Mouse (Mus musculus) hindbrain, embryonic 15.5 days (tissue): Measurements from ENCODE around the gene Cfap69. TPM values are rescaled to one million over a fixed set of nuclear protein-coding genes. Genes with fewer than 3 reads are reported as not detected.

Experiments used
- ATAC-seq: fragments of 200-750 bp; cut with Nextera tagmentation; 2 replicates; pipeline ENCODE4 v1.8.0; 2017; ENCODE audit warnings: low read depth, moderate number of reproducible peaks, moderate TSS enrichment; ENCODE audit not compliant: low FRiP score
- H3K27ac ChIP-seq: fragments of 300-500 bp; sonication (generic); replicated peaks from 2 replicates; pipeline ENCODE4 v1.5.1; 2015; ENCODE audit warnings: mild to moderate bottlenecking, inconsistent platforms
- H3K27me3 ChIP-seq: fragments of 300-500 bp; sonication (generic); 2 replicates; pipeline ENCODE4 v1.6.1; 2015; ENCODE audit warnings: control low read depth, inconsistent platforms
- H3K36me3 ChIP-seq: fragments of 300-500 bp; sonication (generic); 2 replicates; pipeline ENCODE4 v1.6.1; 2015; ENCODE audit warnings: control low read depth, inconsistent platforms
- H3K4me1 ChIP-seq: fragments of 300-500 bp; sonication (generic); replicated peaks from 2 replicates; pipeline ENCODE4 v1.6.1; 2015; ENCODE audit warnings: control low read depth, inconsistent platforms
- H3K4me2 ChIP-seq: fragments of 300-500 bp; sonication (generic); 2 replicates; pipeline ENCODE4 v1.6.1; 2015; ENCODE audit warnings: moderate library complexity, mild to moderate bottlenecking, inconsistent platforms
- H3K4me3 ChIP-seq: fragments of 300-500 bp; sonication (generic); 2 replicates; pipeline ENCODE4 v1.5.1; 2015; ENCODE audit warnings: mild to moderate bottlenecking, inconsistent platforms
- H3K9ac ChIP-seq: fragments of 300-500 bp; sonication (generic); 2 replicates; pipeline ENCODE4 v1.6.1; 2015; ENCODE audit warnings: inconsistent platforms
- H3K9me3 ChIP-seq: fragments of 300-500 bp; sonication (generic); 2 replicates; pipeline ENCODE4 v1.6.1; 2016; ENCODE audit warnings: control low read depth, inconsistent platforms
- WGBS: fragments of 180-500 bp; shearing (Covaris S2); methylation state at CpG from one replicate; pipeline ENCODE4 v1.1.7; 2015; 5-methylcytosine and 5-hydroxymethylcytosine counted together
- polyA plus RNA-seq: library from polyadenylated mRNA; unstranded; fragments of >200 nt; fragmentation: Nextera tagmentation; extraction: Ambion mirVana; gene quantifications from 2 replicates; pipeline ENCODE4 v1.2.1, GENCODE M21; 2015

Cfap69 gene
- polyA plus RNA-seq, 1 experiment from 2014 or later = 12.2 TPM

GRCm38 (mm10) chr5:5646173-5646572 lies 17.9 kb downstream of the Cfap69 start:
- Histone ChIP-seq H3K4me2 (no peak overlapping the region), H3K4me1 (no peaks in the 10 kb centered on the region), H3K9me3 (no peaks in the 10 kb centered on the region), H3K27ac (no peak overlapping the region), H3K36me3 (no peaks in the 10 kb centered on the region), H3K9ac (no peak overlapping the region), H3K4me3 (no peak overlapping the region), H3K27me3 (no peaks in the 10 kb centered on the region)
- 14% methylated on average over 1 of the region's 1 CpGs for WGBS
- ATAC-seq = peak; percentile 63; the same call in 1 of the 2 replicates

GRCm38 (mm10) chr5:5638496-5638895 lies 25.5 kb downstream of the Cfap69 start:
- Histone ChIP-seq H3K27me3 (no peaks in the 10 kb centered on the region), H3K36me3 (no peaks in the 10 kb centered on the region), H3K4me1 (no peaks in the 10 kb centered on the region), H3K9ac (no peak overlapping the region), H3K4me3 (no peak overlapping the region), H3K4me2 (no peak overlapping the region), H3K9me3 (no peaks in the 10 kb centered on the region), H3K27ac (no peak overlapping the region)
- ATAC-seq = no peak
- 47% methylated on average over 2 of the region's 2 CpGs for WGBS

- no peaks in the 10 kb centered on the region for H3K9me3 ChIP-seq
- H3K4me1 ChIP-seq = no peaks in the 10 kb centered on the region
- no peak for ATAC-seq
- no peak overlapping the region for H3K27ac ChIP-seq
- no peaks in the 10 kb centered on the region for H3K27me3 ChIP-seq
- no peak overlapping the region for H3K4me2 ChIP-seq
- 78% methylated on average over 3 of the region's 3 CpGs for WGBS
- H3K4me3 ChIP-seq = no peak overlapping the region
- H3K36me3 ChIP-seq = no peaks in the 10 kb centered on the region
- H3K9ac ChIP-seq = no peak overlapping the region
Measured at GRCm38 (mm10) chr5:5625491-5625890, 38.5 kb downstream of the Cfap69 start.

DNA sequence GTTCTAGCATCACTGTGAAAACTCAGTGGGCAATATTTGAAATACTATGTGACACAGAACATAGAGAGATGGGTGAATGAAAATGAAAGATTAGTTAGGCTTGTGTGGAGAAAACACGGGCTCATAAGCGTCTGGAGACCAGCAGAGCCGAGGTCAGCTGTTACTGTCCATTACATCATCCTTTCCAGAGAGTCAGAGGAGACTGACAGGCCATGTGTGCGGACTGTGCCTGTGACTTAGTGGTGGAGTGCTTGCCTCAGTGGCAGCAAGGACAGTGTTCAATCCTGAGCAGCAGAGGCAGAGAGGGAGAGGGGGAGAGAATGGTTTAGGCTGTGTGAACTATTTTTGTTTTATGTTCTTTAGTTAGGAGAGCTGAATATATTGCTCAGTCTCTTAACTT lies 45.7 kb downstream of the Cfap69 start:
- Histone ChIP-seq H3K4me1 (no peaks in the 10 kb centered on the region), H3K9me3 (no peaks in the 10 kb centered on the region), H3K27ac (no peak overlapping the region), H3K4me2 (no peak overlapping the region), H3K9ac (no peak overlapping the region), H3K36me3 (no peaks in the 10 kb centered on the region), H3K27me3 (no peaks in the 10 kb centered on the region), H3K4me3 (no peak overlapping the region)
- ATAC-seq = no peak
- 76% methylated on average over 4 of the region's 4 CpGs for WGBS

- Histone ChIP-seq H3K9me3 (no peaks in the 10 kb centered on the region), H3K4me3 (no peak overlapping the region), H3K9ac (no peak overlapping the region), H3K36me3 (no peaks in the 10 kb centered on the region), H3K4me2 (no peak overlapping the region), H3K4me1 (no peaks in the 10 kb centered on the region), H3K27me3 (no peaks in the 10 kb centered on the region), H3K27ac (no peak overlapping the region)
- 52% methylated on average over 3 of the region's 3 CpGs for WGBS
- ATAC-seq = no peak
Measured at GRCm38 (mm10) chr5:5610540-5610939, 53.5 kb downstream of the Cfap69 start.

DNA sequence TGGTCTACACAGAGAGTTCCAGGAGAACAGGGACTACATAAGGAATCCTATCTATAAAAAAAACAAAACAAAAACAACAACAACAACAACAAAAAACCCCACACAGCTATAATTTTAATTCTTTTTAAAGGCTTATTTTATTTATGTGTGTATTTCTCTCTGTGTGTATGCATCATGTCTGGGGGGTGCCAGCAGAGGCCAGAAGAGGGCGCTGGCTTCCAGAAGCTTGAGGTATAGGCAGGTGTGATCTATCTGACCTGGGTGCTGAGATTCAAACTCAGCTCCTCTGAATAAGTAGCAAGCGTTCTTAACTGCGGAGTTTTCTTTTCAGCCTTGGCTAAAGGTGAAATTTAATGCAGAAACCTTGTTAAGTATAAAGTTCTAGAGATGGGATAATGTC lies 76.4 kb downstream of the Cfap69 start:
- no peak overlapping the region for H3K4me2 ChIP-seq
- H3K9me3 ChIP-seq = no peaks in the 10 kb centered on the region
- H3K27me3 ChIP-seq = no peaks in the 10 kb centered on the region
- no peaks in the 10 kb centered on the region for H3K36me3 ChIP-seq
- no peak for ATAC-seq
- 93% methylated on average over 3 of the region's 3 CpGs for WGBS
- no peak overlapping the region for H3K27ac ChIP-seq
- H3K4me1 ChIP-seq = no peaks in the 10 kb centered on the region
- no peak overlapping the region for H3K9ac ChIP-seq
- no peak overlapping the region for H3K4me3 ChIP-seq

DNA sequence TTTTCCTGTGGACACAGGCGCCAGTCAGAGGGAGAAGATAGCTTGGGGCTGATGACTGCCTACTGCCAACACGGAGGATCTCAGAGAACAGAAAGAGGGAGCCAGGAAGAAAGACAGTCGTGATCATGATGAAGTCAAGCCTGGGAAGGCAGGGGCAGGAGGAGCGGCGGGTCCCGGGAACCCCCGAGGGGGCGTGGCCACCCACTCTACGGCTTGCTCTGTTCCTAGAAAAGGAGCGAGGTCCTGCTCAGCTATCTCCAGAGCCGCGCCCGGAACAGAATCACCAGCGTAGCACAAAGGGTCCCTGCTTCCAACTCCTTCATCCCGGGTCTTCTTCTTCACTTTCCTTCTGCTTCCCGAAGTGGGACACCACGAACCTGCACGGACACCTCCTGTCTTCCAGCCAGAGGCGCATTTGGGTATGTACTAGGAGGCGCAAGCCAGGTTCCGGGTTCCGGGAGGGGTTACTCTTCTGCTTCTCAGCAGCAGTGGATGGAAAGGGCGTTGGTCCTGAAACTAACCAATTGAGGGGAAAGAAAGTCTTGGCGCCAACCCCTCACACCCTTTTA lies 90.2 kb downstream of the Cfap69 start, which contains the start of gene Gm8773:
Gm8773 (plus strand) TSS at position 51 of the 569 bp plus-strand sequence.
- Histone ChIP-seq H3K27ac (peak within 1 kb of the TSS; percentile 2; the same call in 1 of the 2 replicates), H3K4me3 (peak within 1 kb of the TSS; percentile 47), H3K27me3 (0 out of 2 replicates have a peak, but pooled peaks cover 2% of the 10 kb centered on the region), H3K36me3 (no peaks in the 10 kb centered on the region), H3K4me2 (peak within 1 kb of the TSS; percentile 66), H3K9me3 (no peaks in the 10 kb centered on the region), H3K4me1 (peaks cover 9% of the 10 kb centered on the region), H3K9ac (peak within 1 kb of the TSS; percentile 44)
- under 1% methylated on average over 24 of the region's 24 CpGs for WGBS
- ATAC-seq = peak; percentile 90

- no peak overlapping the region for H3K4me2 ChIP-seq
- no peaks in the 10 kb centered on the region for H3K9me3 ChIP-seq
Measured at GRCm38 (mm10) chr5:5562435-5562834, 101.6 kb downstream of the Cfap69 start.

GRCm38 (mm10) chr5:5561041-5561706 lies 102.9 kb downstream of the Cfap69 start:
- no peak overlapping the region for H3K4me3 ChIP-seq
- H3K36me3 ChIP-seq = no peaks in the 10 kb centered on the region
- no peak overlapping the region for H3K4me2 ChIP-seq
- no peak overlapping the region for H3K9ac ChIP-seq
- 78% methylated on average over 4 of the region's 4 CpGs for WGBS
- H3K27ac ChIP-seq = no peak overlapping the region
- H3K27me3 ChIP-seq = no peaks in the 10 kb centered on the region
- no peaks in the 10 kb centered on the region for H3K9me3 ChIP-seq
- no peak for ATAC-seq
- peaks cover 20% of the 10 kb centered on the region for H3K4me1 ChIP-seq

More at GRCm38 (mm10) chr5:5562435-5562834, 101.6 kb downstream of the Cfap69 start:
- H3K27me3 ChIP-seq = no peaks in the 10 kb centered on the region
- no peak overlapping the region for H3K4me3 ChIP-seq
- H3K27ac ChIP-seq = no peak overlapping the region
- no peaks in the 10 kb centered on the region for H3K36me3 ChIP-seq
- no peak for ATAC-seq
- no peak overlapping the region for H3K9ac ChIP-seq
- peaks cover 19% of the 10 kb centered on the region for H3K4me1 ChIP-seq
- WGBS = 84% methylated on average over 3 of the region's 3 CpGs

- Histone ChIP-seq H3K27me3 (no peaks in the 10 kb centered on the region), H3K4me2 (peak overlapping the region; percentile 69), H3K4me3 (peak overlapping the region; percentile 72), H3K36me3 (peaks cover under 1% of the 10 kb centered on the region; the same call in 1 of the 2 replicates), H3K9me3 (no peaks in the 10 kb centered on the region), H3K4me1 (peaks cover 20% of the 10 kb centered on the region), H3K9ac (peak overlapping the region; percentile 44), H3K27ac (peak overlapping the region; percentile 74)
- ATAC-seq = no peak; the same call in none of the 2 replicates
- WGBS = 41% methylated on average over 8 of the region's 8 CpGs
Measured at GRCm38 (mm10) chr5:5559798-5560197, 104.2 kb downstream of the Cfap69 start.

- ATAC-seq = peak; percentile 100
- peak within 1 kb of the TSS; percentile 69 for H3K4me2 ChIP-seq
- H3K9ac ChIP-seq = peak within 1 kb of the TSS; percentile 62
- H3K4me1 ChIP-seq = peaks cover 20% of the 10 kb centered on the region
- peak within 1 kb of the TSS; percentile 74 for H3K27ac ChIP-seq
- H3K4me3 ChIP-seq = peak within 1 kb of the TSS; percentile 72
- H3K9me3 ChIP-seq = no peaks in the 10 kb centered on the region
- WGBS = under 1% methylated on average over 43 of the region's 43 CpGs
- peaks cover 6% of the 10 kb centered on the region for H3K36me3 ChIP-seq
- no peaks in the 10 kb centered on the region for H3K27me3 ChIP-seq
Measured at GRCm38 (mm10) chr5:5559079-5559740, 104.8 kb downstream of the Cfap69 start, which contains the start of gene Gtpbp10. TSS of gene Gtpbp10 (minus strand) at chr5:5559538.

- Histone ChIP-seq H3K9ac (no peak overlapping the region), H3K36me3 (peaks cover 27% of the 10 kb centered on the region), H3K4me2 (no peak overlapping the region), H3K9me3 (no peaks in the 10 kb centered on the region), H3K27me3 (no peaks in the 10 kb centered on the region), H3K27ac (no peak overlapping the region), H3K4me1 (no peaks in the 10 kb centered on the region), H3K4me3 (no peak overlapping the region)
- no peak for ATAC-seq
- 90% methylated on average over 1 of the region's 1 CpGs for WGBS
Measured at GRCm38 (mm10) chr5:5551110-5551509, 112.9 kb downstream of the Cfap69 start.
